Mouse (Mus musculus) intestine, embryonic 15.5 days (tissue): ENCODE measurements at regions not wholly inside any gene's neighbourhood (a gene's known extent, or its start where the extent isn't known, plus 50 kb on each side); places are given as distances from the start of the nearest gene placed in this dataset.

ENCODE experiments used
- ATAC-seq: fragments of 200-750 bp; cut with Nextera tagmentation; 2 replicates; pipeline ENCODE4 v1.8.0; 2017; ENCODE audit warnings: moderate TSS enrichment, moderate library complexity
- H3K27ac ChIP-seq: fragments of 300-500 bp; sonication (generic); 2 replicates; pipeline ENCODE4 v1.5.1; 2015; ENCODE audit warnings: mild to moderate bottlenecking, inconsistent platforms
- H3K27me3 ChIP-seq: fragments of 300-500 bp; sonication (generic); replicated peaks from 2 replicates; pipeline ENCODE4 v1.6.1; 2015; ENCODE audit warnings: inconsistent platforms
- H3K36me3 ChIP-seq: fragments of 300-500 bp; sonication (generic); 2 replicates; pipeline ENCODE4 v1.6.1; 2015; ENCODE audit warnings: inconsistent platforms
- H3K4me1 ChIP-seq: fragments of 300-500 bp; sonication (generic); replicated peaks from 2 replicates; pipeline ENCODE4 v1.6.1; 2015; ENCODE audit warnings: inconsistent platforms
- H3K4me2 ChIP-seq: fragments of 300-500 bp; sonication (generic); replicated peaks from 2 replicates; pipeline ENCODE4 v1.6.1; 2015; ENCODE audit warnings: mild to moderate bottlenecking, inconsistent platforms
- H3K4me3 ChIP-seq: fragments of 300-500 bp; sonication (generic); replicated peaks from 2 replicates; pipeline ENCODE4 v1.5.1; 2015; ENCODE audit warnings: inconsistent platforms
- H3K9ac ChIP-seq: fragments of 300-500 bp; sonication (generic); 2 replicates; pipeline ENCODE4 v1.6.1; 2015; ENCODE audit warnings: inconsistent platforms
- H3K9me3 ChIP-seq: fragments of 300-500 bp; sonication (generic); 2 replicates; pipeline ENCODE4 v1.6.1; 2016; ENCODE audit warnings: inconsistent platforms
- WGBS: fragments of 180-500 bp; shearing (Covaris S2); methylation state at CpG from one replicate; pipeline ENCODE4 v1.1.7; 2015; 5-methylcytosine and 5-hydroxymethylcytosine counted together

DNA sequence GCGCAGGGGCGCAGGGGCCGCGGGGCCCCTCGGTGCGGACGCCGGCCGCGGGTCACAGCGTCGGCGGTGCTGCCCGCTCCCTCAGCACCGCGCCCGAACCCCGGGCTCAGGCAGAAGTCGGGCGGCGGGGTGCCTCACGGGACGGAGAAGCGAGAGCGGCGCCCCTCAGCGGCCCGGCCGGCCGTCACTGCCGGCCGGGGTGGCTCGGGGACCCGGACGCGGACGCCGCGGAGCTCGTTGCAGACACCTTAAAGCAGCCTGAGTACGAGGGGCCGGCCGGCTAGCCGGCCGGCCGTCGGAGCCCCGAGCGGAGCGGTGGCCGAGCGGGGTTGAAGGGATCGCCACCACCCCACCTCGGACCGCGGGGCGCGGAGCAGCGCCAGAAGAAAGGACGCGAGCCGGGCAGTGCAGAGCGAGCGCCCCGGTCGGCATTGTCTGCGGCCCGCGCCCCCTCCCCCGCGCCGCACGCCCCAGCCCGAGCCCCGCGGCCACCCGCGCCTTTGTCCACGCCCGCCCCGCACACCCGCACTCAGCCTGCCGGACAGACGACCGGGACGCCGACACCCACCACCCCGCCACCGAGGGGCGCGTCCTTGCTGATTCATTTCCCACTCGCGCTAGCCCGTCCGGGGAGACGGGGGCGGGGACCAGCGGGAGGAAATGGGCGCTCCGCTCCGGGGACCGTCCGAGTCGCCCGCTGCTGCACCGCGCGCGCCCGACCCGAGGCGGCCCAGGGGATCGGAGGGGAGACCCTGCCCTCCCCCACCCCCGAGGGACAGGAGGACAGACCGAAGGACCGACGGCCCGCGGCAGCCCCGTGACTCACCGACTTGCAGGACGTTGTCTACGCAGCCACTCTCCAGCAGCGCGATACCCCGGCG lies 155.4 kb upstream of the Smim15 start:
- H3K27me3 ChIP-seq: no peaks in the 10 kb centered on the region
- H3K9me3 ChIP-seq: no peaks in the 10 kb centered on the region
- H3K4me1 ChIP-seq: peaks cover 6% of the 10 kb centered on the region; the same call in 1 of the 2 replicates
- WGBS: under 1% methylated on average over 77 of the region's 127 CpGs
- no peaks in the 10 kb centered on the region for H3K36me3 ChIP-seq
- peak overlapping the region; percentile 68 for H3K4me3 ChIP-seq
- H3K9ac ChIP-seq: peak overlapping the region; percentile 89
- peak; percentile 5; the same call in 1 of the 2 replicates for ATAC-seq
- H3K4me2 ChIP-seq: peak overlapping the region; percentile 83
- peak overlapping the region; percentile 88 for H3K27ac ChIP-seq

GRCm38 (mm10) chr13:107888231-107888555 lies 156.1 kb upstream of the Smim15 start:
- Histone ChIP-seq H3K36me3 (no peaks in the 10 kb centered on the region), H3K27me3 (no peaks in the 10 kb centered on the region), H3K4me2 (peak overlapping the region; percentile 83), H3K9me3 (no peaks in the 10 kb centered on the region), H3K9ac (peak overlapping the region; percentile 89), H3K4me3 (peak overlapping the region; percentile 68), H3K4me1 (peaks cover 6% of the 10 kb centered on the region; the same call in 1 of the 2 replicates), H3K27ac (peak overlapping the region; percentile 88)
- no peak for ATAC-seq
- under 1% methylated on average over 9 of the region's 9 CpGs for WGBS

GRCm38 (mm10) chr13:107887366-107888230 lies 156.6 kb upstream of the Smim15 start:
- no peak for ATAC-seq
- WGBS: 5% methylated on average over 16 of the region's 16 CpGs

DNA sequence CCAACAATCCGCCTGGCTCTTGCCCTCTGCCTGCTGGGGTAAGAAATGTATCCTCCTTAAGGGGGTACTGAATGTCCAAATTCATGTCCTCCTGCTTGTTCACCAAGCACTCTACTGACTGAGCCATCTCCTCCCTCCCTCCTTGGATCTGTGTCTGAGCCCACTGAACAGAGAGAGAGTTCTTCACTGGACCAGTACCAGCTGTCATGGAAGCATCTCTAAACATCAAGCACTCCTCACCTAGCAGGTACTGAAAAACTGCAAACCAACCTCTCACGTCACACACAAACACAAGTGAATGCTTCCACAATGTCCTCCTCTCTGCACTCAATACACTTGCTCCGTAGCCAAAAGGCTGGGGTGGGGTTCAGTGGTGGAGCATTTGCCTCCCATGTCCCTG lies 159.4 kb upstream of the Smim15 start:
- Histone ChIP-seq H3K36me3 (no peaks in the 10 kb centered on the region), H3K4me3 (no peak overlapping the region), H3K27ac (no peak overlapping the region), H3K4me1 (peaks cover 8% of the 10 kb centered on the region; the same call in 1 of the 2 replicates), H3K9me3 (no peaks in the 10 kb centered on the region), H3K9ac (no peak overlapping the region), H3K4me2 (no peak overlapping the region), H3K27me3 (no peaks in the 10 kb centered on the region)
- ATAC-seq: no peak
- 88% methylated on average over 3 of the region's 3 CpGs for WGBS

More at GRCm38 (mm10) chr13:107887366-107888230, 156.6 kb upstream of the Smim15 start:
- no peaks in the 10 kb centered on the region for H3K36me3 ChIP-seq
- peak overlapping the region; percentile 89 for H3K9ac ChIP-seq
- no peak overlapping the region for H3K27ac ChIP-seq
- H3K4me1 ChIP-seq: peaks cover 6% of the 10 kb centered on the region; the same call in 1 of the 2 replicates
- peak overlapping the region; percentile 68 for H3K4me3 ChIP-seq
- no peaks in the 10 kb centered on the region for H3K27me3 ChIP-seq
- H3K4me2 ChIP-seq: peak overlapping the region; percentile 83
- no peaks in the 10 kb centered on the region for H3K9me3 ChIP-seq

DNA sequence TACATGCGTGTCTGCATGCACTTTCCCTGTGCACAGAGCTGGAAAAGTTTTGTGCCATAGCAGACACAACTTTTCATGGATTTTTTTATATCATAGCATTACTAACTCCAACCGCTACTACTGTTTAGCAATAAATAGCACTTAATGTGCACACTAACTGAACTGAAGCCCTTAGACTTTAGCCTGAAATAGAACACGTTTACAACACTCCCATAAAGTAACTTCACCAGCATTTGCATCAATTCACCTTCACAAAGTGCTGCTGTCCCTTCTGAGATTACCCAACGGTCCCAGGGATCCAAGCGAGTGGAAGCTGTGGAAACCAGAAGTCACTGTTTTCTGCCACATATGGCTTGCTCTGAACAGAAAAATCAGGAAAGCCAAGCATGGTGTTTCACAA lies 161.9 kb upstream of the Smim15 start:
- Histone ChIP-seq H3K4me1 (peaks cover 10% of the 10 kb centered on the region), H3K27ac (no peak overlapping the region), H3K4me2 (no peak overlapping the region), H3K27me3 (no peaks in the 10 kb centered on the region), H3K36me3 (no peaks in the 10 kb centered on the region), H3K9me3 (no peaks in the 10 kb centered on the region), H3K9ac (no peak overlapping the region), H3K4me3 (no peak overlapping the region)
- WGBS: 55% methylated on average over 5 of the region's 5 CpGs
- ATAC-seq: 0 out of 2 replicates have a peak, but pooled peaks have one; percentile 48

- no peak overlapping the region for H3K9ac ChIP-seq
- H3K27me3 ChIP-seq: no peaks in the 10 kb centered on the region
- H3K27ac ChIP-seq: no peak overlapping the region
- H3K4me2 ChIP-seq: no peak overlapping the region
- H3K4me1 ChIP-seq: peaks cover 6% of the 10 kb centered on the region
- no peaks in the 10 kb centered on the region for H3K9me3 ChIP-seq
- no peak for ATAC-seq
- 92% methylated on average over 2 of the region's 2 CpGs for WGBS
- H3K4me3 ChIP-seq: no peak overlapping the region
- H3K36me3 ChIP-seq: no peaks in the 10 kb centered on the region
Observed at GRCm38 (mm10) chr13:107880551-107880950, 163.7 kb upstream of the Smim15 start.

DNA sequence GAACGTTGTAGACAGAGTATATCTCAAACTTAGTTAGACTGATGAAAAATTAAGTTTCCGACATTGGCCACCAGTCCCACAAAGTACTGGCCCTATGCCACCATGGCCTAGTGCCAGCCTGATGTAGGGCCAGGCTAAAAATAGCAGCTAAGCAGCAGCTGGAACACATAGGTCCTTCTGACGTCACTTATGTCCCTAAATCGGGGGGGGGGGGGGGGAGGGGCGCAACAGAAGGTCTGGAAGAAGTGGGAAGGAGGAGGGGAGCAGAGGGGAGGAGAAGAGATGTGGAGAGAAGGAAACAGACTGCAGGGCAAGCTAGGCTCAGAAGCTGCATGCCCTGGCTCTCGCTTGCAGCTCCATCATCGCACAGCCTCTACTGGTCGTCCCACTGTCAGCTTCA lies 164.7 kb upstream of the Smim15 start:
- 61% methylated on average over 8 of the region's 8 CpGs for WGBS
- no peaks in the 10 kb centered on the region for H3K27me3 ChIP-seq
- H3K4me2 ChIP-seq: no peak overlapping the region
- no peaks in the 10 kb centered on the region for H3K36me3 ChIP-seq
- ATAC-seq: peak; percentile 45; the same call in 1 of the 2 replicates
- no peak overlapping the region for H3K9ac ChIP-seq
- no peak overlapping the region for H3K27ac ChIP-seq
- peaks cover 6% of the 10 kb centered on the region for H3K4me1 ChIP-seq
- no peaks in the 10 kb centered on the region for H3K9me3 ChIP-seq
- H3K4me3 ChIP-seq: no peak overlapping the region

DNA sequence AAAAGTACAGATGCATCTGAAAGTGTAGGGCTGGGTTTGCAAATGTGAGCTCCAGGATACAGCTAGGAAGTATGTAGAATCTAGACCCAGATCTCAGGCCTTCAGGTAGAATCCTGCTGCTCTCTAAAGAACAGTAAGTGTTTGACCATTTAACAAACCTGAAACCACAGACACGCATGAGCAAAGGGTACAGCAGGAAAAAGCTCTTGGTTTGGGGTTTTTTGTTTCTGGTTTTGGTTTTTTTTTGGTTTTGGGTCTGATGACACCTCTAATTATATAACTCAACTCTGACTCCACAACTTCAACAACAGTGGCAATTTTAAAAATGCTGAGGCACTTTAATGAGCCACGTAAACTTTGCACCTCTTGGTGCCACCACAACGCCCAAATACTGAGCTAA lies 165.3 kb upstream of the Smim15 start:
- 85% methylated on average over 3 of the region's 3 CpGs for WGBS
- H3K36me3 ChIP-seq: no peaks in the 10 kb centered on the region
- no peak overlapping the region for H3K4me2 ChIP-seq
- H3K9me3 ChIP-seq: no peaks in the 10 kb centered on the region
- H3K4me1 ChIP-seq: peaks cover 6% of the 10 kb centered on the region
- H3K27ac ChIP-seq: no peak overlapping the region
- no peak overlapping the region for H3K4me3 ChIP-seq
- ATAC-seq: no peak
- H3K27me3 ChIP-seq: no peaks in the 10 kb centered on the region
- H3K9ac ChIP-seq: no peak overlapping the region

GRCm38 (mm10) chr13:107873244-107873667 lies 171.0 kb upstream of the Smim15 start:
- no peak overlapping the region for H3K9ac ChIP-seq
- 61% methylated on average over 2 of the region's 2 CpGs for WGBS
- H3K4me1 ChIP-seq: no peaks in the 10 kb centered on the region; the same call in 1 of the 2 replicates
- no peak for ATAC-seq
- no peak overlapping the region for H3K4me2 ChIP-seq
- no peaks in the 10 kb centered on the region for H3K9me3 ChIP-seq
- H3K4me3 ChIP-seq: no peak overlapping the region
- no peaks in the 10 kb centered on the region for H3K27me3 ChIP-seq
- H3K27ac ChIP-seq: no peak overlapping the region
- H3K36me3 ChIP-seq: no peaks in the 10 kb centered on the region

DNA sequence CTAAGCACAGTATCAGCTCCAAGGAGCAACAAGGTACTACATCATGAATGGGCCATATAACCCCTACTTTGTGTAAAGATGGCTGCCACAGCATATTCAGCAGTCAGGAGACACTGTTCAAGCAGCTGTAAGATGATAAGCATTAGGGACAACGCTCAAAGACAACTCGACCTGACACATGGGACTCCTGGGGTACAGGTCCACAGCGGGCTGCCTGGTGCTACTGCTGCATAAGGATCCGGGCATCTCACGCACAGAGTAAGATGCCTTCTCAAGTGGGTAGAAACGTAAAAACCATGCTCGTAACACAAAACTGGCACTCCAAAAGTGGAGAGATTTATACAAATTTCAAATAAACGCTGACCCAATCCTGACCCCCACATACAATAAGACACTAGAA lies 171.7 kb upstream of the Smim15 start:
- no peak overlapping the region for H3K4me3 ChIP-seq
- no peaks in the 10 kb centered on the region; the same call in 1 of the 2 replicates for H3K4me1 ChIP-seq
- no peak overlapping the region for H3K27ac ChIP-seq
- no peaks in the 10 kb centered on the region for H3K27me3 ChIP-seq
- H3K4me2 ChIP-seq: no peak overlapping the region
- no peak for ATAC-seq
- 74% methylated on average over 8 of the region's 8 CpGs for WGBS
- H3K9ac ChIP-seq: no peak overlapping the region
- no peaks in the 10 kb centered on the region for H3K9me3 ChIP-seq
- no peaks in the 10 kb centered on the region for H3K36me3 ChIP-seq

DNA sequence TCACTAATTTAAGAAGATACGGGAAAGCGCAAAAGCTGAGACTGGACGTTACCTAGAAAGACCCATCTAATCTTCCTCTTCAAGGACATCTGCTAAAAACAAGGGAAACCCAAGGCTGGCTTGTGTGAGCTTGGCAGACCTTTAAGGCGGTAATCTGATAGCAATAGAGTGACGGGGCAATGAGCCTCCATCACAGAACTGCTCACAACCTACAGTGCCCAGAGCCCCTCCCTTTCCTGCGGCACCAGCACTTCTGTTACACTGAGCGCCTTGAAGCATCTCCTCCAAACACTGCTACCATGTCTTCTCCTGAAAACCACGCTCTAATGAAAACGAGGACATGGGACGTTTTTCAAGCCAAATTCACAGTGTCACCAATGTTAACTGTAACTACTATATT lies 172.1 kb upstream of the Smim15 start:
- WGBS: 68% methylated on average over 10 of the region's 10 CpGs
- Histone ChIP-seq H3K27ac (no peak overlapping the region), H3K4me3 (no peak overlapping the region), H3K9me3 (no peaks in the 10 kb centered on the region), H3K27me3 (no peaks in the 10 kb centered on the region), H3K4me2 (no peak overlapping the region), H3K36me3 (no peaks in the 10 kb centered on the region), H3K9ac (no peak overlapping the region), H3K4me1 (no peaks in the 10 kb centered on the region; the same call in 1 of the 2 replicates)
- ATAC-seq: no peak

DNA sequence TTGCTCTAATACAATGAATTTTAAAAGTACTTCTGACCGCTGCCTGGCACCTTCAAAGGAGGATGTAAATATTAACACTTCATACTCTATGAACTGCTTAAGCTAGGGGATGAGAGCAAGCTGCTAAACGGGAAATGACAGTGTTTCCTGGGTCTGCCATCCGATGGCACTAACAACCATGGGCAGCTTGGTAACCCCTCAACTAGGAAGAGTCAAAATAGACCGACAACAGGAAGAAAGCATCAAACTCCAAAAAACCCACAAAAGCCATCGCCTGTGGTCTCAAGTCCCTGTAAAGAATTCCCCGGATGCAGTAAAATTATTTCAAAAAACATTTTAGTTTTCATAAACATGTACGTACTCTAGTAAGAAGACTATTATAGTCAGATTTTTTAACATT lies 175.3 kb upstream of the Smim15 start:
- no peaks in the 10 kb centered on the region; the same call in 1 of the 2 replicates for H3K4me1 ChIP-seq
- ATAC-seq: no peak
- 77% methylated on average over 7 of the region's 7 CpGs for WGBS

More for the DNA sequence above, 175.3 kb upstream of the Smim15 start:
- Histone ChIP-seq H3K4me3 (no peak overlapping the region), H3K27ac (no peak overlapping the region), H3K4me2 (no peak overlapping the region), H3K27me3 (no peaks in the 10 kb centered on the region), H3K36me3 (no peaks in the 10 kb centered on the region), H3K9me3 (no peaks in the 10 kb centered on the region), H3K9ac (no peak overlapping the region)
